Mouse (Mus musculus): ENCODE results near the gene Lamb3. TPM values are rescaled to one million over a fixed set of nuclear protein-coding genes. Genes with fewer than 3 reads are reported as not detected.

The Lamb3 gene
- total and polyA plus RNA-seq, 3 experiments: 10.1 to 14.6 (median 12.3) TPM

DNA sequence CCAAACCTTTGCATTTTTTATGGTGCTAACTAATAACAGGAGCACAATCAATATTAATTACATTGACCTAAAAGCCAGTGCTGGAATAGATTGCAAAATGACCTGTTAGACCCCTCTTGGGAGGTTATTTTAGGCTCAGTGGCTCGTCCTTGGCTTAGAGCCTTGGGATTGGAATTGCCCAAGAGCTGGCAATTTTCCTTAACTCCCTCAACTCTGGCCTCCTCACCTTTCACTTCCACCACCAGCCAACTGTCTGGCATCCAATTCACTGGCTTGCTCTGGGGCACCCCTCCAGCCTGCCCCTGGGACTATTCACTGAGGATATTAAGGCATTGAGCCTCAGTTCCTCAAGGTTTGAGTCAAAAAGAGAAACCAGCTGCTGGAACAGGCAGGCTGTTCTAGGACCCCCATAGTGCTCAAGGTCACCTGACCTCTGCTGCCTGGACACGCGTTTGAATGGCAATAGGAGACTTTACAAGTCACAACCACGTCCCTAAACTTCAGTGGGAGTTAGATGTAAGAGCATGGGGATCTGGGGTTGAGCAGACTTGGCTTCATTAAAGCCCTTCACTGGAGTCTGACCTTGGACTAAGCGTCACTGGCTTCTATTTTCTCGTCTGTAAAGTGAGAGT, 71.0 kb downstream of the Lamb3 start:
- H3K9ac ChIP-seq (ENCODE audit: insufficient read depth, low read depth): no peak overlapping the region
- peaks cover 0 to 14% of the 10 kb centered on the region in 2 experiments for H3K36me3 ChIP-seq (replicated peaks in 1 of 2; ENCODE audit: control insufficient read depth in 1 of 2, insufficient read depth in 1 of 2, low read length in 1 of 2)
- no peak for TF ChIP-seq NRF1 (IDR thresholded peaks at IDR 0.05; ENCODE audit: low read depth, low read length)
- TF ChIP-seq JUN (IDR thresholded peaks at IDR 0.05; ENCODE audit: insufficient read depth, low read depth, low read length): no peak
- no peak for TF ChIP-seq ETS1 (conservative IDR thresholded peaks at IDR 0.05; ENCODE audit: low read depth, low read length)
- TF ChIP-seq TCF12 (IDR thresholded peaks at IDR 0.05; ENCODE audit: low read depth, low read length): no peak
- TF ChIP-seq BHLHE40 (IDR thresholded peaks at IDR 0.05; ENCODE audit: low read depth, low read length): no peak
- TF ChIP-seq POLR2A (IDR thresholded peaks at IDR 0.05; ENCODE audit: low read depth, low read length): no peak
- TF ChIP-seq PAX5 (IDR thresholded peaks at IDR 0.05; ENCODE audit: low read length): no peak
- no peak for TF ChIP-seq JUND (conservative IDR thresholded peaks at IDR 0.05; ENCODE audit: low read depth, low read length)
- no peak for TF ChIP-seq USF2 (conservative IDR thresholded peaks at IDR 0.05; ENCODE audit: low read depth, low read length)
- no peak for TF ChIP-seq MEF2A (IDR thresholded peaks at IDR 0.05; ENCODE audit: borderline replicate concordance, low read depth, low read length)
- TF ChIP-seq MYC (IDR thresholded peaks at IDR 0.05; ENCODE audit: low read depth, low read length): no peak
- no peak for TF ChIP-seq ZC3H11A (IDR thresholded peaks at IDR 0.05; ENCODE audit: low read depth, low read length)
- TF ChIP-seq SMC3 (IDR thresholded peaks at IDR 0.05; ENCODE audit: low read depth, low read length): no peak
- no peak for TF ChIP-seq ZMIZ1 (IDR thresholded peaks at IDR 0.05; ENCODE audit: low read depth, low read length)
- no peak for TF ChIP-seq CHD2 (IDR thresholded peaks at IDR 0.05; ENCODE audit: low read length)
- no peaks in the 10 kb centered on the region for H3K79me2 ChIP-seq (replicated peaks; ENCODE audit: control insufficient read depth, extremely low read depth, insufficient read depth, poor library complexity, severe bottlenecking)
- H3K4me2 ChIP-seq (ENCODE audit: insufficient read depth, low read depth, poor library complexity, severe bottlenecking): no peak overlapping the region
- H3K9me3 ChIP-seq (replicated peaks; ENCODE audit: low read length): no peaks in the 10 kb centered on the region
- no peak overlapping the region for H3K27ac ChIP-seq (ENCODE audit: insufficient read depth, low read depth)
- dilution Hi-C loops (cut with MboI; ENCODE audit: extremely low pct_ligation_motif_present, extremely low pct_unique_long_range_greater_than_20kb, low sequenced_read_pairs) (no loop called here), in situ Hi-C loops (cut with MboI; ENCODE audit: low pct_ligation_motif_present, low pct_unique_long_range_greater_than_20kb, low sequenced_read_pairs) (no loop called here)
- H3K27me3 ChIP-seq (replicated peaks): no peaks in the 10 kb centered on the region
- H3K4me3 ChIP-seq (replicated peaks in 1 of 3; ENCODE audit: low read depth in 2 of 3, low read length in 2 of 3, poor library complexity in 1 of 3): no peak overlapping the region
- peaks cover 6 to 17% of the 10 kb centered on the region in 2 experiments for H3K4me1 ChIP-seq (ENCODE audit: control insufficient read depth in 1 of 2, insufficient read depth in 2 of 2)
- no peak for DNase-seq (ENCODE audit: extremely low read depth)

DNA sequence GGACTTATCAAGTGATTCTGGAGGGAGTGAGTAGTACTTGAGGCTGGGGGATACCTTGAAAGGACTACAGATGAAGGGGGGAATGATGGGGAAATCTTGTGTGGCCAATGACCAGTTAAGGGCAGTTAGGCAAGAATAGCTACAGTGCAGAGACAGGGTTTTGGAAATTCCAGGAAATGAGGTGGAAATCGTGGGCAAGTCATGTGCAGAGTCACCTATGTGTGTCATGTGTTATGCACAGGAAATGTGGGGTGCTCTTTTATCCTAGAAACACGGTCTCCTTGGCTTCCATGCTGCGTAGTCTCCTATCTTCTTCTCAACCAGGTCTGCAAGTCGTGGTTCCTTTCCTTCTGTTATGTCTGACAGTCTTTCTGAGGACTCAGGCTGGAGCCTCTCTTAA, 72.0 kb downstream of the Lamb3 start:
- TF ChIP-seq ZC3H11A (IDR thresholded peaks at IDR 0.05; ENCODE audit: low read depth, low read length): no peak
- TF ChIP-seq NELFE (IDR thresholded peaks at IDR 0.05; ENCODE audit: low read depth, low read length): no peak
- TF ChIP-seq GABPA (IDR thresholded peaks at IDR 0.05; ENCODE audit: insufficient replicate concordance, low read depth, low read length): no peak
- no peak for TF ChIP-seq IRF4 (IDR thresholded peaks at IDR 0.05; ENCODE audit: low read depth, low read length)
- no peak for TF ChIP-seq PAX5 (IDR thresholded peaks at IDR 0.05; ENCODE audit: low read length)
- no peak for TF ChIP-seq UBTF (IDR thresholded peaks at IDR 0.05; ENCODE audit: low read depth, low read length)
- no peak for TF ChIP-seq POLR2AphosphoS2 (IDR thresholded peaks at IDR 0.05; ENCODE audit: low read depth, low read length)
- Histone ChIP-seq H3K4me2 (ENCODE audit: insufficient read depth, low read depth, poor library complexity, severe bottlenecking) (no peak overlapping the region), H3K27me3 (replicated peaks) (no peaks in the 10 kb centered on the region), H3K4me1 (ENCODE audit: control insufficient read depth in 1 of 2, insufficient read depth in 2 of 2) (peaks cover 4 to 10% of the 10 kb centered on the region in 2 experiments), H3K4me3 (replicated peaks in 1 of 3; ENCODE audit: low read depth in 2 of 3, low read length in 2 of 3, poor library complexity in 1 of 3) (no peak overlapping the region), H3K9ac (ENCODE audit: insufficient read depth, low read depth) (no peak overlapping the region), H3K79me2 (replicated peaks; ENCODE audit: control insufficient read depth, extremely low read depth, insufficient read depth, poor library complexity, severe bottlenecking) (no peaks in the 10 kb centered on the region), H3K36me3 (replicated peaks in 1 of 2; ENCODE audit: control insufficient read depth in 1 of 2, insufficient read depth in 1 of 2, low read length in 1 of 2) (peaks cover 0 to 14% of the 10 kb centered on the region in 2 experiments), H3K27ac (ENCODE audit: insufficient read depth, low read depth) (no peak overlapping the region), H3K9me3 (replicated peaks; ENCODE audit: low read length) (no peaks in the 10 kb centered on the region)
- dilution Hi-C loops (cut with MboI; ENCODE audit: extremely low pct_ligation_motif_present, extremely low pct_unique_long_range_greater_than_20kb, low sequenced_read_pairs): no loop called here
- DNase-seq (ENCODE audit: extremely low read depth): no peak
- in situ Hi-C loops (cut with MboI; ENCODE audit: low pct_ligation_motif_present, low pct_unique_long_range_greater_than_20kb, low sequenced_read_pairs): no loop called here

All from CH12.LX (cell line).